Mouse (Mus musculus) spleen, postnatal 36 days (tissue): Measurements from ENCODE around the gene Vmn1r101.
"Not testable (repeated sequence)": the region's sequence is repeated elsewhere in the genome, so short reads cannot be mapped to it uniquely, and the experiment has no call there.

Experiments
- DNase-seq, 2 experiments: peaks; one replicate each; pipeline ENCODE4 v3.0.0; 2022; ENCODE audit warnings: low spot score in 2 of 2, mixed read lengths in 1 of 2

Vmn1r101 gene

DNA sequence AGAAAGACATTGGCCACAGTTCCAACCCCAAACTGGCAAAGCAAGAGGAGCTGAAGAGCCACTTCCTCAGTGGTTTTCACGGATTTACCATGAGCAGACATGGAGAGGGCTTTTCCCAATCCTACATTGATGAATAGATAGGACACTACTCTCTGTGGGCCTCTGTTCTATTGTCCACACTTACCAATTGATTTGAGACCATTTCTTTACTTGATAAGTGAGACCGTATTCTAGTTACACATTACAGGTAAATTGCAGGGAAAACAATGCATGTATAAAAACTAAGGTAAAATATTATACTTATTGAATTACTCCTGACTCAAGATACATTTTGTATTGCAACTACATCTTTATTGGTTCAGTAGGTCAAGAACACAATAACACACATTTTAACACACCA is at the start of gene Vmn1r101:
Gene Vmn1r101, minus strand, starts transcription at position 101 of the 400 bp plus-strand sequence.
- not testable (repeated sequence) for DNase-seq

DNA sequence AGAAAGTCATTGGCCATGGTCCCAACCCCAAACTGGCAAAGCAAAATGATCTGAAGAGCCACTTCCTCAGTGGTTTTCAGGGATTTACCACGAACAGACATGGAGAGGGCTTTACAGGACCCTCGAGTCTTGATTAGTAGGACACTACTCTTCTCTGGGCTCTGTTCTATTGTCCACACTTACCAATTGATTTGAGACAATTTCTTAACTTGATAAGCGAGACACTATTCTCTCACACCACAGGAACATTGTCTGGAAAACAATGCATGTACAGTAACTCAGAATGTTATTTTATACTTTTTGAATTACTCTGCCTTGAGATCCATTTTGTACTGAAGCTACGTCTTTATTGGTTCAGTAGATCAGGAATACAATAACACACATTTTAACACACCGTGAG is 32.4 kb upstream of the Vmn1r101 start, which contains the start of gene Gm10670:
Gene Gm10670, minus strand, starts transcription at position 101 of the 400 bp plus-strand sequence.
- not testable (repeated sequence) for DNase-seq

DNA sequence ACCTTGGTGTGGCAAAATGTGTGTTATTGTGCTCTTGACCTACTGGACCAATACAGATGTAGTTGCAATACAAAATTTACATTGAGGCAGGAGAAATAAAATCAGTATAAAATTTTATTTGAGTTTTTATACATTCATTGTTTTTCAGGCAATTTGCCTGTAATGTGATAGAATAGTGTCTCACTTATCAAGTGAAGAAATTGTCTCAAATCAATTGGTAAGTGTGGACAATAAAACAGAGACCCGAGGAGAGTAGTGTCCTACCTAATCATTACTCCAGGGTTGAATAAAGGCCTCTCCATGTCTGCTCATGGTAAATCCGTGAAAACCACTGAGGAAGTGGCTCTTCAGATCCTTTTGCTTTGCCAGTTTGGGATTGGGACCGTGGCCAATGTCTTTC is 24.8 kb downstream of the Vmn1r101 start, which contains the start of gene Vmn1r100:
Gene Vmn1r100, plus strand, starts transcription at position 301 of the 400 bp plus-strand sequence.
- DNase-seq: not testable (repeated sequence)
